Mouse (Mus musculus): ENCODE data around the gene Shmt1. TPM values are rescaled to one million over a fixed set of nuclear protein-coding genes. Genes with fewer than 3 reads are reported as not detected.

The Shmt1 gene
- polyA plus RNA-seq, 1 experiment from 2014 or later: 58.5 TPM

DNA sequence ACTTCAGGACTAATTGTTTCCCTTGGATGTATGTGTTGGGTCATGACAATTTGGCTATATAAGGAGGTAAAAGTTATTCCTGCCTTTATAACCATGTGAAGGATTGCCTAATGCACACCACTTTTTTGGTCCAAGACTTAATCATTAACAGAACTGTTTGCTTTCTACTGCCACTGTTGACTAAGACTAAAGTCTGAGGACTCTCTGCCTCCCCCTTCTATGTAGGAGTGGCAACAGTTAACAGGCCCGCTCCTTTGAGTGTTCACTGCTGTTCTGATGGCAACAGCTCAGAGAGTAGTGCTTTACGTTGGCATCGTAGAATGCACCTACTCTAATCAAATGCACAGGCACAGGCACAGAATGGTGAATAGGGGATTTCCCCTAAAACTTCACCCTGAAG lies 13.7 kb upstream of the Shmt1 start:
- Histone ChIP-seq H3K27me3 (no peaks in the 10 kb centered on the region), H3K27ac (peak overlapping the region; percentile 76), H3K9me3 (no peaks in the 10 kb centered on the region), H3K4me1 (no peaks in the 10 kb centered on the region), H3K9ac (no peak overlapping the region), H3K4me3 (no peak overlapping the region), H3K4me2 (no peak overlapping the region), H3K36me3 (no peaks in the 10 kb centered on the region)
- 56% methylated on average over 3 of the region's 3 CpGs for WGBS
- peak; percentile 49; the same call in 1 of the 2 replicates for ATAC-seq (ENCODE audit: borderline replicate concordance, extremely low read depth, low FRiP score, low TSS enrichment)

DNA sequence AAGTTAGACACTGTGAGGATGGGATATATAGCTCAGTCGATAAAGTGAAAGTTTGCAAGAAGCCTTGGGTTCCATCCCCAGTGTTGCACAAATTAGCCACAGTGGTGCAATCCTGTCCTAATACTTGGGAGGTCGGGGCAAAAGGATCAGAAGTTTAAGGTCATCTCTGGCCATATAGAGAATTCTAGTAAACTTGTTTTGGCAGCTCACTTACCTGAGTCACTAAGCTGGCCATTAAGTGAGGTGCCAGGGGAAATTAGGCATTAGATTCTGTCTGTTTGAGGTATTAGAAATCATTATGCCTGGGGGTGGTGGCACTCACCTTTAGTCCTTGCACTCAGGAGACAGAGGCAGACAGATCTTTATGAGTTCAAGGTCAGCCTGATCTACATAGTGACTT lies 12.3 kb upstream of the Shmt1 start:
- H3K36me3 ChIP-seq: no peaks in the 10 kb centered on the region
- no peak overlapping the region for H3K4me2 ChIP-seq
- no peak overlapping the region for H3K4me3 ChIP-seq
- no peaks in the 10 kb centered on the region for H3K9me3 ChIP-seq
- no peak overlapping the region for H3K27ac ChIP-seq
- no peak overlapping the region for H3K9ac ChIP-seq
- 59% methylated on average over 2 of the region's 2 CpGs for WGBS
- H3K4me1 ChIP-seq: no peaks in the 10 kb centered on the region
- no peaks in the 10 kb centered on the region for H3K27me3 ChIP-seq
- no peak for ATAC-seq (ENCODE audit: borderline replicate concordance, extremely low read depth, low FRiP score, low TSS enrichment)

DNA sequence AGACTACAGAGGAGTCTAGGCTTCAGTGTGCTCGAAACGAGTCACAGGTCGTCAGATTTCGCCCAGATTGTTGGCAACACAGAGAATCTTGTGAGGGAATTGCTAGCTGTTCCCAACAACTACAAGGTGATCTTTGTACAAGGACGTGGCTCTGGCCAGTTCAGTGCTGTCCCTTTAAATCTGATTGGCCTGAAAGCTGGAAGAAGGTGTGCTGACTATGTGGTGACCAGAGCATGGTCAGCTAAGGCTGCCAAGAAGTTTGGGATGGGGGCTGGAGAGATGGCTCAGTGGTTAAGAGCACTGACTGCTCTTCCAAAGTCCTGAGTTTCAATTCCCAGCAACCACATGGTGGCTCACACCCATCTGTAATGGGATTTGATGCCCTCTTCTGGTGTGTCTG lies 4.9 kb upstream of the Shmt1 start:
- H3K27ac ChIP-seq: no peak overlapping the region
- no peaks in the 10 kb centered on the region for H3K4me1 ChIP-seq
- H3K9ac ChIP-seq: no peak overlapping the region
- WGBS: 62% methylated on average over 5 of the region's 5 CpGs
- H3K4me3 ChIP-seq: no peak overlapping the region
- H3K36me3 ChIP-seq: no peaks in the 10 kb centered on the region
- H3K9me3 ChIP-seq: no peaks in the 10 kb centered on the region
- H3K27me3 ChIP-seq: no peaks in the 10 kb centered on the region
- H3K4me2 ChIP-seq: no peak overlapping the region
- no peak for ATAC-seq (ENCODE audit: borderline replicate concordance, extremely low read depth, low FRiP score, low TSS enrichment)

DNA sequence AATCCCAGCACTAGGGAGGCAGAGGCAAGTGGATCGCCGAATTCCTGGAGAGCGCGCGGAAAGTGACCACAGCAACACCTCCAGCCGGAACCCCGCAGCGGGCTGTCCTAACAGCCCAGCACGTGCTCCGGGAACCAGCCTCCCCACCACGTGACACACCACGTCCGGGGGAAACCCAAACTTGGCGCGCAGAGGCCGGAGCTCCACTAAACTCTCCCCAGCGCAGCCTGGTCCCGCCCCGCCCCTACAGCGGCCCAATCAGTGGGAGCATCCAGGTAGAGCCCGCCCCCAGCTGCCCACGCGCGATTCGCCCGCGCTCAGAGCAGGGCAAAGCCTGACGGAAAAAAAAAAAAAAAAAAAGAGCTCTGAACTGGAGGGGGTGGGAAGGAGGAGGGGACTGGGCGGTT lies 461 bp downstream of the Shmt1 start:
- peaks cover 32% of the 10 kb centered on the region for H3K4me1 ChIP-seq
- peak overlapping the region; percentile 91 for H3K4me2 ChIP-seq
- no peaks in the 10 kb centered on the region for H3K36me3 ChIP-seq
- H3K4me3 ChIP-seq: peak overlapping the region; percentile 54
- ATAC-seq (ENCODE audit: borderline replicate concordance, extremely low read depth, low FRiP score, low TSS enrichment): peak; percentile 99
- H3K27ac ChIP-seq: peak overlapping the region; percentile 56; the same call in 1 of the 2 replicates
- H3K9ac ChIP-seq: peak overlapping the region; percentile 46
- under 1% methylated on average over 29 of the region's 29 CpGs for WGBS
- no peaks in the 10 kb centered on the region for H3K9me3 ChIP-seq
- H3K27me3 ChIP-seq: no peaks in the 10 kb centered on the region

DNA sequence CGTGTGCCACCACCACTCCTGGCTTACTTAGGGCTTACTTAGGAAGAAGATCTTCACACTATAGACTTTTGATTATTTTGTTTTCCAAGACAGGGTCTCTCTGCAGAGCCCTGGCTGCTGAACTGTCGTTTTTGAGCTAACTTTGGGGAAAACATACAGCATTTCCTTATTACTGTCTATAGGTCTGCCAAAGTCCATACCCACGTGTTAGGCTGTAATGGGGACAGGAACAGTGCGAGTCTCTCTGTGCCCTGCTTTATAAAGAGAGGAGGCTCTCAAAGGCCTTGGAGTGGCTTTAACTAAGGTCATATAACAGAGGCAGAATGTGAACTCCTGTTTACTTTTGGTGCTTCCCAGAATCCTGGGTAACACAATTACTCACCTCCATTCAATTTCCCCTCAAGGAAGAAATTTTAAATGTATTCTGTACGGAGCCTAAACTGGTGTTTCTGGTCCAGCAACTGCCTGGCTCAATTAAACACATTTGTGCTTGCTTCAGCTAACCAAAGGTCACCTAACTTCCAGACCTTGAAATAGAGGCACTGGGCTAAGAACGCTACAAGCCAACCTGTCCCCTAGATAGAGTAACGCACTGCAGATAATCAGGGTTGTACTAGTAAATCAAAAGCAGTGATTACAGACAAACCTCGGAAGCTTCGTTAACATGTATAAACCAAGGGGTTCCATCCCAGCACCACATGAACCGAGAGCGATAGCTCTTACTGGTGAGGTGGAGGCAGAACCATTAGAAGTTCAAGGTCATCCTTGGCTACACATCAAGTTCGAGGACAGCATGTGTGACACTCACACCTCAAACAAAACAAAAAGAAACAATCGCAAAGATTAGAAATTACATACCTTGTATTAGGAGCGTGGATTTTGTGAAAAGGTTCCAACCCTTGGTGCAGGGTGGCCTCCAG lies 1.2 kb downstream of the Shmt1 start:
- WGBS: 8% methylated on average over 14 of the region's 14 CpGs
- ATAC-seq (ENCODE audit: borderline replicate concordance, extremely low read depth, low FRiP score, low TSS enrichment): no peak

DNA sequence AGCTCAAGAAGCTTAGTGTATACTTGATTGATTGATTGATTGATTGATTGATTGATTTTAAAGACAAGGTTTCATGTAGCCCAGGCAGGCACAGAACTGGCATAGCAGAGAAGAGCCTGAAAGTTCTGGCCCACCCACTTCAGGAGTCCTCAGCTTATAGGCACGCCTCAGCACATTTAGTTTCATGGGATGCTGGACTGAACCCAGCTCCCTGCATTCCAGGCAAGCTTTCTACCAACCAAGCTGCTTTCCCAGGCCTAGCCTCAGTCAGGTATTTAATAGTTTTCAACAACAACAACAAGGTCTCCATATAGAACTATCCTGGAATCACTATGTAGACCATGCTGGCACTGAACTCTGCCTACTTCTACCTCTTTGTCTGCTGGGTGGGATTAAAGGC lies 2.0 kb downstream of the Shmt1 start:
- Histone ChIP-seq H3K4me3 (peak overlapping the region; percentile 54), H3K9me3 (no peaks in the 10 kb centered on the region), H3K9ac (0 out of 2 replicates have a peak overlapping the region, but pooled peaks have one; percentile 20), H3K27ac (0 out of 2 replicates have a peak overlapping the region, but pooled peaks have one; percentile 56), H3K36me3 (no peaks in the 10 kb centered on the region), H3K4me2 (peak overlapping the region; percentile 91), H3K27me3 (no peaks in the 10 kb centered on the region), H3K4me1 (peaks cover 32% of the 10 kb centered on the region)
- no peak for ATAC-seq (ENCODE audit: borderline replicate concordance, extremely low read depth, low FRiP score, low TSS enrichment)
- WGBS: 30% methylated on average over 1 of the region's 1 CpGs

More for the DNA sequence above, 1.2 kb downstream of the Shmt1 start:
- H3K4me1 ChIP-seq: peaks cover 32% of the 10 kb centered on the region
- peak overlapping the region; percentile 91 for H3K4me2 ChIP-seq
- H3K9ac ChIP-seq: peak overlapping the region; percentile 46
- H3K27me3 ChIP-seq: no peaks in the 10 kb centered on the region
- H3K4me3 ChIP-seq: peak overlapping the region; percentile 54
- no peaks in the 10 kb centered on the region for H3K9me3 ChIP-seq
- no peaks in the 10 kb centered on the region for H3K36me3 ChIP-seq
- peak overlapping the region; percentile 56 for H3K27ac ChIP-seq

DNA sequence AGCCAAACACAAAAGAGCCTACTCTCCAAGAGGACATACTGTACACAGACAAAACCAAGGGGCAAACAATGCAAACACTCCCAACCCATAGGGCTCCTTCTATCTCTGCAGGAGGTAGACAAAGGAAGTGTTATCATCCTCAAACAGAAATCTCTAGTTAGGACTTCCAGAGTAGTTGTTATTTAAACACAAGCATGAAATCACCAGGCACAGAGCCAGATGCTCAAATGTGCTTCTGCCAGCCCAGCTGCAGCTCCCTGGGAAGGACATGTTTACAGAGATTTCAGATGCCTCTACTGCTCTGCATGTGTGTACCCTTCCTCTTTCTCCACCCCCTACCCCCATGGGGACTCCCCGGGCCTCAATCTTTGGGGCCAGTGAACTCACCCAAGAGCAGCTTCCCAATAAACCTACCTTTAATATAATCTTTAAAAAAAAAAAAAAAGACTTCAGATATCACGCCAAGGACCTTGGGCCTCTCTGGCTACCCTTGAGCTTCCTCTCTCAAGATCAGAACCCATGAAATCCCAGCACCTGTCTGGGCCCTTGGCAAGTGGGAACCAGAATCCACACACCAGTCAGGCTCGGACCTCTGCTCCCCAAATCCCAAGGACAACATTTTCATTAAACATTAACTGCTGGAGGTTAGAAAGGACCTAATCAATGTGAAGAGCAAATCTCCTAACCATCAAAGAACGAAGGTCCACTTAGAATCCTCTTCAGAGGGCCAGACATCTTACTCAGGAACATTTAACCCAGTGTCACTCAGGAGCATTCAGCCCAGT lies 3.0 kb downstream of the Shmt1 start:
- Histone ChIP-seq H3K27ac (peak overlapping the region; percentile 47), H3K4me2 (peak overlapping the region; percentile 24), H3K4me1 (peaks cover 32% of the 10 kb centered on the region), H3K27me3 (no peaks in the 10 kb centered on the region), H3K4me3 (no peak overlapping the region), H3K36me3 (no peaks in the 10 kb centered on the region; the same call in 1 of the 2 replicates), H3K9ac (0 out of 2 replicates have a peak overlapping the region, but pooled peaks have one; percentile 2), H3K9me3 (no peaks in the 10 kb centered on the region)
- WGBS: 40% methylated on average over 4 of the region's 4 CpGs
- no peak for ATAC-seq (ENCODE audit: borderline replicate concordance, extremely low read depth, low FRiP score, low TSS enrichment)

DNA sequence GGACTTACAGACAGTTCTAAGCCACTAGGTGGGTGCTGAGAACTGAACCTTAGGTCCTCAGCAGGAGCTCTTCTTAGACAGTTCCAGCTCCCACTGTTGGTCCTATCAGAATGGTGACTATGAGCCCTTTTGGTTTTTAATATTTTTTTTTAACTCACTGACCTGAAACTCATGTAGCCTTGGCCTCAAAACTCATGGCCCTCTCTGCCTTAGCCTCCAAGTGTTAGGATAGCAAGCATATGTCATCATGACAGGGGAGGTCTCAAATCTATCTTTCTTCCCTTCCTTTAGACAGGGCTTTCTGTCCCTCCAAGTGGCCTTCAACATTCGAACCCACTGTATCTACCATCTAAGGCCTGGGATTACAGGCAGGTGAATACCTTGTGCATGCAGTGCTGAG lies 10.6 kb downstream of the Shmt1 start:
- Histone ChIP-seq H3K27me3 (no peaks in the 10 kb centered on the region), H3K4me3 (no peak overlapping the region), H3K4me1 (no peaks in the 10 kb centered on the region), H3K9ac (no peak overlapping the region), H3K27ac (no peak overlapping the region), H3K36me3 (peaks cover 30% of the 10 kb centered on the region), H3K9me3 (no peaks in the 10 kb centered on the region), H3K4me2 (no peak overlapping the region)
- ATAC-seq (ENCODE audit: borderline replicate concordance, extremely low read depth, low FRiP score, low TSS enrichment): no peak
- 83% methylated on average over 1 of the region's 1 CpGs for WGBS

DNA sequence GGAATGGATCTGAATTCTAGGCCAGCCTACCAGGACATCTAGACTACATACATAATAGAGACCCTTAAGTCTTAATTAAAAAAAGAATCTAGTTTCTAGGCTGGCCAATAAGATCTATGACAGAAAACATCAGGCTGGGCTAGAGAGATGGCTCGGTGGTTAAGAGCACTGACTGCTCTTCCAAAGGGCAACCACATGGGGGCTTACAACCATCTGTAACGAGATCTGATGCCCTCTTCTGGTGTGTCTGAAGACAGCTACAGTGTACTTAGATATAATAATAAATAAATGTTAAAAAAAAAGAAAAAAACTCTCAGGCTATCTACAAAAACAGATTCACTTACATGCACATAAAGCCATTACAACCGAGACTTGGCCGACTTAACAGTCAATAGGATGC lies 11.5 kb downstream of the Shmt1 start:
- WGBS: 83% methylated on average over 4 of the region's 4 CpGs
- no peaks in the 10 kb centered on the region for H3K27me3 ChIP-seq
- H3K27ac ChIP-seq: no peak overlapping the region
- H3K9ac ChIP-seq: no peak overlapping the region
- no peak overlapping the region for H3K4me2 ChIP-seq
- no peaks in the 10 kb centered on the region for H3K9me3 ChIP-seq
- H3K36me3 ChIP-seq: peaks cover 34% of the 10 kb centered on the region
- ATAC-seq (ENCODE audit: borderline replicate concordance, extremely low read depth, low FRiP score, low TSS enrichment): no peak
- no peaks in the 10 kb centered on the region for H3K4me1 ChIP-seq
- no peak overlapping the region for H3K4me3 ChIP-seq

DNA sequence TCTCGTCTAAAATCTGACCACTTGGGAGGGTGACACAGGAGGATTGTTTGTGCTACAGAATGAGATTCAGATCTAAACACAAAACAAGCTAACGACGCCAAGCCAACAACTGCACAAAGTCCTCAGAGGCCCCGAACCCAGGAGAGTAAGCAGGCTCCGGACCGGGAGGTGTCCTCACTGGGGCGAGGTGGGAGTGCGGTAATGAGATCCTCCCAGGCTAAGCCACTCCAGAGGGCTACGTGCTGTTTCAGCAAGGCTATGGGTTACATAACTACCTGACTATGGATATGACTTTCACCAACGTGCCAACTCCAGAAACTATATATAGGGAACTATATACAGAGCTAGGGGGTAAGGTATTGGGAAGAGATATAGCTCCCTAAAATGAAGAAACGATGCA lies 15.2 kb downstream of the Shmt1 start:
- Histone ChIP-seq H3K4me3 (no peak overlapping the region), H3K27ac (no peak overlapping the region), H3K4me1 (no peaks in the 10 kb centered on the region), H3K27me3 (no peaks in the 10 kb centered on the region), H3K9ac (no peak overlapping the region), H3K4me2 (no peak overlapping the region), H3K9me3 (no peaks in the 10 kb centered on the region), H3K36me3 (peaks cover 55% of the 10 kb centered on the region)
- 85% methylated on average over 11 of the region's 11 CpGs for WGBS
- ATAC-seq (ENCODE audit: borderline replicate concordance, extremely low read depth, low FRiP score, low TSS enrichment): no peak

DNA sequence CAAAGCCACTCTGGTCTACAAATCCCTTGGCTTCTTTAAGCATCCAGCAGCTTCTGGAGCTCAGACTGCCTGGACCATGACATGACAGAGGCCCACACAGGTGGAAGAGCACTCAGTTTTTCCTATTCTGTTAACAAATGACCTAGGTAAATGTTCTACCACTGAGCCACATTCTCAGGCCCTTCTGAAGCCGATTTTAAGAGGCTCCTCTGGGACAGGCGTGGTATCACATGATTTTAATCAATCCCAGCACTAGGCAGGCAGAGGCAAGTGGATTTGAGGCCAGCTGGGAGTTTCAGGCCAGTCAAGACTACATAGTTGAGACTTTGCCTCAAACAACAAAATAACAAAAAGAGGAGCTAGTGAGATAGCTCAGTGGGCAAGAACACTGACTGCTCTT lies 21.0 kb downstream of the Shmt1 start:
- Histone ChIP-seq H3K4me2 (no peak overlapping the region), H3K27me3 (no peaks in the 10 kb centered on the region), H3K9me3 (no peaks in the 10 kb centered on the region), H3K27ac (no peak overlapping the region), H3K36me3 (peaks cover 71% of the 10 kb centered on the region), H3K9ac (no peak overlapping the region), H3K4me3 (no peak overlapping the region), H3K4me1 (no peaks in the 10 kb centered on the region)
- 74% methylated on average over 2 of the region's 2 CpGs for WGBS
- ATAC-seq (ENCODE audit: borderline replicate concordance, extremely low read depth, low FRiP score, low TSS enrichment): no peak

DNA sequence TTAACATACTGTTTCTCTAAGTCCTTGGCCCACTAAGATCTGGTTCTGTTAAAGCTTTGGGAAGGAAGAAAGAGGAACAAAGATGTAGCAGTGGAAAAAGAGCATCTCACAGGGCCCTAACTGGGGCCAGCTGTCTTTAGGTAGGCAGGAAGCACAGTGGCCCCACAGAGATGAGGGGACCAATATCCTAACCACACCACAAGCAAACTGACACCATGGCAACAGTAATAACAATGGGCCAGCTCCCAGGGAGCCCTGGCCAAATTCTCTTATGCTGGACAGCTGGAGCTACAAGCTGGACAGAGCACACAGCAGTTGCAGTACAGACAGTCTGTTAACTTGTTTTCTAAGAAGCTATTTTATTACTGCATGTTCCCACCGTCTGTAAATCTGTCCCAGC lies 23.9 kb downstream of the Shmt1 start:
- H3K4me3 ChIP-seq: no peak overlapping the region
- H3K27me3 ChIP-seq: no peaks in the 10 kb centered on the region
- 67% methylated on average over 1 of the region's 1 CpGs for WGBS
- no peaks in the 10 kb centered on the region for H3K9me3 ChIP-seq
- no peak for ATAC-seq (ENCODE audit: borderline replicate concordance, extremely low read depth, low FRiP score, low TSS enrichment)
- H3K9ac ChIP-seq: no peak overlapping the region
- H3K27ac ChIP-seq: no peak overlapping the region
- H3K4me1 ChIP-seq: no peaks in the 10 kb centered on the region
- H3K36me3 ChIP-seq: peaks cover 76% of the 10 kb centered on the region
- H3K4me2 ChIP-seq: no peak overlapping the region
